Mouse (Mus musculus): Measurements from ENCODE around the gene Bbc3.
A peak's percentile ranks its signal among the peaks of the same experiment; 100 is the strongest.
"Not testable (repeated sequence)": the region's sequence is repeated elsewhere in the genome, so short reads cannot be mapped to it uniquely, and the experiment has no call there.

Gene Bbc3

DNA sequence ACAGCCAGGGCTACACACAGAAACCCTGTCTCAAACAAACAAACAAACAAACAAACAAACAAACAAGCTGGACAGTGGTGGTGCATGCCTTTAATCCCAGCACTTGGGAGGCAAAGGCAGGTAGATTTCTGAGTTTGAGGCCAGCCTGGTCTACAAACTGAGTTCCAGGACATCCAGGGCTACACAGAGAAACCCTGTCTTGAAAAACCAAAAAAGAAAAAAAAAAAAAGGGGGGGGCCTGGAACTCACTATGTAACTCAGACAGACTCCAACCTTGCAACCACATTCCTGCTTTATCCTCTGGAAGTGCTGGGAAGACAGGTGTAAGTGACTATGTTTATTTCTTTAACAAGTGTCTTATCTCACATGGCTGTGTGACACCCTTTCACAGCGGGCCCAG lies at the start of gene Bbc3:
Gene Bbc3 (plus strand): TSS at position 301 of the 400 bp plus-strand sequence.
- DNase-seq: not testable (repeated sequence)

DNA sequence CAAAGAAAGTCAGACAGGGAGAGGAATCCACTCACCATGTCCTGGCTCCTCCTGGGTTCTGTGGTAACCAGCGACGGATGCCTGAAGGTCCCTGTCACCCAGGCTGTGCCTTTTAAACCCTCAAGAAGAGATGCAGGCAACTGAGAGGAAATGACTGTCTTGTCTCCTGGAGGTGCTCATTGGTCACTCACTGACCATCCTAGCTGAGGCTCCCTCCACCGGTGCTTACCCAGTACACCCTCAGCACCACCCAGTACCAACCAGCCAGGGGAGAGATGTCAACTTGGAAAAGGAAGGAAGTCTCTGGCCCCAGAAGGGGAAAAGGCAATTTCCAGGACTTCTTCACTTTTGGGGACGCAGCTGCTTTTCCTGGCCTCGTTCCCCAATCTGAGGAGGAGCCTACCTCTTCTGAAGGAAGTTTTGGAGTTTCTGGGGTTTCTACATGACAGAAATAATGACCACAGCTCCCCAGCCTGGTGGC lies 49.0 kb upstream of the Bbc3 start, which contains the start of gene C5ar1:
Gene C5ar1 (minus strand): TSS at position 431 of the 481 bp plus-strand sequence.
- DNase-seq: no peak

DNA sequence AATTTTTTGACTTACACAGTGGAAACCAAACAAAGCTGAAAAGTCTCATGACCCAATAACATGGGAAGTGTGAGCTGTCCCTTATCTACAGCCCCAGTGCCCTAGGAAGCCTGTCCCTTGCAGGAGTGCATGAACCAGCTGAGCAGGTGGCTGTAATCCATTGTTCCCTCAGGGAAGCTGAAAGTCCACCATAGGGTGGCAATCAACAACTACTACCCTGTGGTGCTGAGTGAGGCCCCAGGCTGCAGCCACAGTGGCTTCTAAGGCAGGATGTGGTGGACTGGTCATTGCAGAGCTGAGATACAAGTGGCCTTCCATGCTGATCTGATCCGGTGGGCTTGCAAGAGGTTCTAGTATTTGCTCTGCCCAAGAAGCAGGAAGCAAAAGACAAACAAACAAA lies 47.1 kb upstream of the Bbc3 start:
- no peak for DNase-seq

DNA sequence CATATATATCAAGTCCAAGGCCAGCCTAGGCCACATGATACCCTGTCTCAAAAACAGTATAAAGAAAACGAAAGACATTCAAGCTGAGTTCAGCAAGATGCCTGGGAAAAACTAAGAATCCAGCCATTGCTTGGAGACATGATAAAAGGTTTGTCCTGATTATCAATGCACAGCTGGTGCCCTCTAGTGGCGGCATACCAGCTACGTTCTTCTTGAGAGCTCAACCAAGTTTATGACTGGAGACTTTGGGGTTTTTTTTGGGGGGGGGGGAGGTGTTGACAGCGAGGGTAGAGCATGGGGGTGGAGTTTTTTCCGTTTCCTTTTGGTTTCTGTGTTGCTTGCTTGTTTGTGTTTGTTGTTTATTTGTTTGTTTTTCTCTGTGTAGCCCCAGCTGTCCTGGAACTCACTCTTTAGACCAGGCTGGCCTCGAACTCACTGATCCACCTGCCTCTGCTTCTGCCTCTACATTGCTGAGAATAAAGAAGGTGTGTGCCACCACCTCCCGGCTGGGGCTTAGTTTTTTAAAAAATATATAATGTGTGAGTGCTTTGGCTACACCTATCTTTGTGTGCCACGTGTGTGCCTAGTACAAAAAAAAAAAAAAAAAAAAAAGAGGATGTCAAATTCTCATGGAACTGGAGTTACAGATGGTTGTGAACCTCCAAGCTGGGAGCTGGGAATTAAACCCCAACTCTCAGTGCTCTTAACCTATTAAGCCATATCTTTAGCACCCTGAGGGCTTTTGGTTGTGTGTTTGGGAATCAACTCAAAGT lies 45.0 kb upstream of the Bbc3 start:
- DNase-seq: peak; percentile 85 to 88

DNA sequence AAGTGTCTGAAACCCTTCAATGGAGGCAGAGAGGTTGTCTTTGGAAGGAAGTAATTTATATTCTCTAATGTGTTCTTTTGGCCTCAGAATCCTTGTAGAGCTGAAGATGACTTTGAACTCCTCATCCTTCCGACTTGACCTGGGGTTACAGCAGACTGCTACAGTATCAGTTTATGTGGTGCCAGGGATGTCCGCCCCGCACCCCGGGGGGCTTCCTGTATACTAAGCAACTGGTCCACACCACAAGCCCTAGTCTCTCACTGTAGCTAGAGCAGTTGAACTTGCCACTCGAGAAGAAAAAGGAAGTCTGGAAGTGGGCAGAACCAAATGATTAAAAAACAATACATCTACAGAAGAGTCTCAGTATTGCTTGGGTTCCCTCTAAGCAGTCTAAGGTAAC lies 44.4 kb upstream of the Bbc3 start:
- peak; percentile 44 for DNase-seq

DNA sequence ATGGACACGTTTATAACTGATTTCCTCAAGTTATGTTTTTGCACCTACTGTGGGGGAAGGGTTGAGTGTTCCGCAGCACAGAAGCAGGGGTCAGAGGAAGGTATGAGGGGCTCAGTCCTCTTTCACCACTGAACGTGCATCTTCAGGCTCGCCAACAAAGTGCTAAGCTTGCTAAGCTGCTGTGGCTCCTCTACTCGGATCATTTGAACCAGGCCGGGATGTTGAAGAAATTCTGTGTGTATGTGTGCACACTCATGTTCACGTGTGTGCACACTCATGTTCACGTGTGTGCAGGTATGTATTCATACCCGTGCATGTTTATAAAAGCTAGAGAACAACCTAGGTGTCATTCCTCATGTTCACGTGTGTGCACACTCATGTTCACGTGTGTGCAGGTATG lies 42.3 kb upstream of the Bbc3 start:
- DNase-seq: no peak

DNA sequence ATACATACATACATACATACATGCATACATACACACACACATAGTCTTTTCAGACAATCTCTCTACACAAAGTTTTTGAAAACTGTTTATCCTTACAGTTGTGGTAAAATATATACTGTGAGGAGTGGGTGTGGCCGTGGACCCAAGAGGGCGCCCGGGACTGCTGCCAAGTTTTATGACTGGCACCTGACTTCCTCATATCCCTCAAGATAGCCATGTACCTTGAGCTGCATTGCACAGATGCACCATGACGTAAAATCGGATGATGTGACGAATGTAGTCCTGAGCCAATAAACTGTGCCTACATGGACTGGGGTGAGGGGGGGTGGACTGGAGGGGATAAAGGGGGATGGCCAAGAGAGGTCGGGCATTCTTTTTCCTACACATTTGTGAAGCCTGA lies 41.6 kb upstream of the Bbc3 start:
- DNase-seq: peak; percentile 45 to 56

DNA sequence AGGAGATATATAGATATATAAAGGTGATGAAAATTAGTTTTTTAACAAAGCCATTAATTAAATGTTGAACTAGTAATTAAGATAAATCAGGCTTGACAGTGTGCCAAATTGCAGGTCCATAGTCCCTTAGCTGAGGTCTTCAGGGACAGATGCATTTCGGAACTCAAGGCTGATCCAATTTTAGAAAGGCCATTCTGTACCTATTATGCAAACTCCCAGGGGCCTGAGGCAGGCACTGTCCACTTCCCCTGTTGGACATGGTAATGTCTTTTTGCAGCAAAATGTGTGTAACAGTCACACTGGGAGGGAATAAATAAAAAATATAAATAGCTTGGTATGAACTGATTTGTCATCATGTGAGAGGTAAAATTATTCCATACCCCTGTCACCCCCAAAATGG lies 37.1 kb upstream of the Bbc3 start:
- DNase-seq: no peak

DNA sequence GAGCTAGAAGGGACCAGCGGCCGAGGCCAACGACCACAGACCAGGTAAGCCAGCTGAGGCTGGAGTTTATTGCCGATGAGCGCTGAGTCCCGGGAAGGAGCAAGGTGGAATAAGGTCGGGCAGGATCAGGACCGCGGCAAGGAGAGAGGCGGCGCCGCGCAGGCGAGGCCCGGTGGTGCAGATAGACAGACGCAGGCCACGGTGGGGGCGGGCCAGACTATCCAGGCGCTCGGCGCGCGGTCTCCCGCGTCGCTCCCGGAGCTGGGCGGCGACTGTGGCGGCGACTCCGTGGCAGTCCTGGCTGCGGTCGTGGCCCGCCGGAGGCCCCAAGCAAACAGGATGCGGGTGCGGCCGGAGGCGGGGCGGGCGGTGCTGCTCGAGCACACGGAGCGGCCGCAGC lies 35.5 kb upstream of the Bbc3 start:
- DNase-seq: peak; percentile 57 to 62

DNA sequence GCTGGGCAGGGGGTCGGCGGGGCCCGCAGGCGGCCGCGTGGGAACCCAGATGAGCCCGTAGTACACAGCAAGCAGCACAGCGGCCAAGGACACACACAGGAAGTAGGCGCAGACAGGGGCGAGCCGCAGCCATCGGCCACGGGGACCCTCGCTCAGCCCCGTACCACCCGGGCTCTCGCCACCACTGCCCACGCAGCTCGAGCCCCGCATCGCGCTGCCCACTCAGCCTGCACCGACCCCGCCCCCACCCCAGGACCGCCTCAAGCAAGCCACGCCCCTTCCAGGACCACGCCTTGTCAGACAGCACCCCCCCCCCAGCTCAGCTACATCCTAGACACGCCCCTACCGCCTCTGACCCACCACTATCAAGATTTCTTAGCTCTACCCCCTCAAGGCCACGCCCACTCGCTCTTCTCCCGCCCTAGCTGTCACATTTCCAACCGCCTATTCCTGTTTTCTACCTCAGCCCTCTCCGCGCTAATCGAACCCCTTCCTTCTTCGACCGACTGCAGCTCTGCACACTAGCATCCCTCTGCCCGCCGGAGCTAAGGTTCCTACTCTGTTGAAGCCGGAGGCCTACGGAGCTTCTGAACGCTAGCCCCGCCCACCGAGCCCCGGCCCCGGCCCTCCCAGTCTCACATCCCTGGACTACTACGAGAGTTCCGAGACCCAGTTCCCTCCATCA lies 35.0 kb upstream of the Bbc3 start, which contains the start of gene Inafm1:
Gene Inafm1 (minus strand): TSS at position 537 of the 685 bp plus-strand sequence.
- peak; percentile 85 for DNase-seq

DNA sequence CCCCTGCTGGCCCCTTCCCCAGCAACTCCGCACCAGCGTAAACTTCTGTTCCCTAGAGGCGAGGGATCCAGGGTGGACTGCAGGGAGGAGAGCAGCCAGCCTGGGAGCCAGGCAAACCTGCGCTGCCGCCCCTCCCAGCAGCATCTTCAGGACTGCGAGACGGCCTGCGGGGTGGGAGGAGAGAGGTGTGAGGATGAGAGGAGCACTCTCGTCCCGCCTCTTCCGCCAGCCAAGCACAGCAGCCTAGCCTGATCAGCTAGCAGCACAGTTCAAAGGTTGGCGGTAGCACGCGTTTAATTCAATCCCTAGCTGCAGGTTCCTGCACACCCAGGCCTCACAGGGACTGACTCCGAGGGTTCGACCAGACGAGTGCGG lies 34.4 kb upstream of the Bbc3 start:
- peak; percentile 73 to 83 for DNase-seq

DNA sequence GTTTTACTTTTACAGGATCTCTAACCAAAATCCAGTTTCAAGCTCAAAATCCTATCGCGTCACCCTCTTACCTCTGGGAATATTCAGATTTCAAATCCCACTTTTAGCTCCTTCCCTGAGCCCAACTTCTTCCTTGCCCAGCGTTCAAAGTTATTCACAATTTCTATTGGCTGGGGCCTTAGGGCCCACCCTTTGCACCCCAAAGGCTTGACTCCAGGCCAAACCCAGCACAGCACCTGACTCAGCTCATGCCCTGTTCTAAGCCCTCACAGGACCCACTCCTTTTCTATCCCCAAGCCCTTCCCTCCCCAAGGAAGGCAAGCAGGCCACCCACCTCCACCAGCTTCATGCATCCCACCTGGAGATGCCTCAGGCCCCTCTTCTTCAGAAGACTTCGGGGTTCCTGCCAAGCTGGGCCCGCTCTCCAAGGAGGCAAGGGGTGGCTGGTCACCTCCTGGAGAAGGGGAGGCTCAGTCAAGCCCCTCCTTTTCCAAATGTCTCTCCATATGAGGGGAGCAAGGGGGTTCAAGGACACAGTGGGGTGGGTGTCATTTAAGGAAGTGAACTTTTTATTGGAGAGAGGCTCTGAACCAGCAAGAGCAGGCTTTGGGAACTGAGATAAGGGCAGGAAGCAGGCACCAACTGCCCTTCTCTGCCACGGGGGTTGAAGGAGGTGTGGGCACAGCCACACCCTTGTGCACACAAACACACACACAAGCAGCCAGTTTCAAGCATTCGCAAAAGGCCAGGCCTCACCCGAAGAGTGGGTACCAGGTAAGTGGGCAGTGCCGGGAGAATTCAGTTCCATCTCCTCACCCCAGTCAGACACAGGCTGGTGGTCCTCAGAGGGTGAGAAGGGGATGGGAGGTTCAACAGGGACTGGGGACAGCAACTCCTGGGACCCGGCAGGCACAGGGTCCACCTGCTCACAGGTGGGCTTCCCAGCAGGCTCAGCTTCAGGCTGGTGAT lies 33.0 kb upstream of the Bbc3 start:
- no peak for DNase-seq

DNA sequence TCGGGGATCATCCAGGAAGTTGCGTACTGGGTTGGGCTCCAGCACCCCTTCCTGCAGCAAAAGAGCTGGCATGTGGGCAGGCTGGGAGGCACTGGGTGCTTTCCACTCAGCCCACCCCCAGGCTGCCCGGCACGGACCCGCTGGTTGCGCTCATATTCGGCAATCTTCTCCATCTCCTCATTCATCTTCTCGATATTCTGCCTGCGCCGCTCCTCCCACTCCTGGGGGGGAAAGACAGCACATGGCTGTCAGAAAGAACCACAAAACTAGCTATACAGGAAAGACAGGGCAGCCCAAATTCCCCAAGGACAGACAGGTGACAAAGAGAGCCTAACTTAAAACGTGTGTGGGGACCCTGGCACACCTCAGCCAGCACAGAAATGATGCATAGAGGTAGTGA lies 27.5 kb upstream of the Bbc3 start:
- no peak for DNase-seq

DNA sequence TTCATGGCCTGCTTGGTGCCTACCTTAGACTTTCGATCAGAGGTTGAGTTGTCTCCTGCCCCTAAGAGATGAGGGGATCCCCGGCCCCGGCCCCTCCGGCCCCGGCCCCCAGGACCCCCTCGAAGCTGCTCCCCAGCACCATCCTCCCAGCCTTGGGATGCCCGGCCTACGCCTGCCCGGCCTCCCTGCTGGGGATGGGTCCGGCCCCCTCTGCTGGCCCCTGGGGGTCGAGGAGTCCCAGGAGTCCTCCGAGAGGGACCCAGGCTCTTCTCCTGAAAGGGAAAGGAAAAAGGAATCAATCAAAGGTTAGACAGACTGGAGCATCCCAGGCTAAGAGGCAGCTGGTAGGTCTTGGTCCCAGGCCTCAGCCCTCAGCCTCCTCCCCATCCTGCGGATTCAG lies 25.9 kb upstream of the Bbc3 start:
- DNase-seq: no peak

DNA sequence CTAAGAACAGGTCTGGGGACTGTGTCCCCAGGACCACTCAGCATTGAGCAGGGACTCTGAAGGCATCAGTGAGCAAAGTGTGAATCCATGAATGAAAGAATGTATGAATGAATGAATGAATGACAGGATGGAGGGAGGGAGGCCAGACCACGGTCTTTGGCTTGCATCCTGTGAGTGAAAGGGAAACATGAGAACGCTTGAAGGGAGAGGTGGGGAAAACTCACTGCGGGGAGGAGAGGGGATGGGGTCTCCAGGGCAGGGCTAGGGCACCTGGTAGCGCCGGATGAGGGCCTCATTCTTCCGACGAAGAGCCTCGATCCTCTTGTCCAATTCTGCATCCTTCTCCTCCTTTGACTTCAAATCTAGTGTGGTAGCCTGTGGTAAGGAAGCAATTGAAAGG lies 24.2 kb upstream of the Bbc3 start:
- DNase-seq: no peak

DNA sequence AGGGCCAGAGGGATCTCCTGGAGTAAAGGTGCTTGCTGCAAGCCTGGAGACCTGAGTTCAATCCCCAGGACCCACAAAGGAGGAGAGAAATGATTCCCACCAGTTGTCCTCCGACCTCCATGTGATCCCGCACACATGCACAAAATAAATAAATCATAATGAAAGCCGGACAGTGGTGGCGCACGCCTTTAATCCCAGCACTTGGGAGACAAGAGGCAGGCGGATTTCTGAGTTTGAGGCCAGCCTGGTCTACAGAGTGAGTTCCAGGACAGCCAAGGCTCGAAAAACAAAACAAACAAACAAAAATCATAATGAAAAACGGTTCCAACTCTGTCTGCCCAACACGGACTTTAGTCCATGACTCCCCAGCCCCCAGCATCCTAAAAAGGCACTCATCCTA lies 23.3 kb upstream of the Bbc3 start:
- DNase-seq: no peak

DNA sequence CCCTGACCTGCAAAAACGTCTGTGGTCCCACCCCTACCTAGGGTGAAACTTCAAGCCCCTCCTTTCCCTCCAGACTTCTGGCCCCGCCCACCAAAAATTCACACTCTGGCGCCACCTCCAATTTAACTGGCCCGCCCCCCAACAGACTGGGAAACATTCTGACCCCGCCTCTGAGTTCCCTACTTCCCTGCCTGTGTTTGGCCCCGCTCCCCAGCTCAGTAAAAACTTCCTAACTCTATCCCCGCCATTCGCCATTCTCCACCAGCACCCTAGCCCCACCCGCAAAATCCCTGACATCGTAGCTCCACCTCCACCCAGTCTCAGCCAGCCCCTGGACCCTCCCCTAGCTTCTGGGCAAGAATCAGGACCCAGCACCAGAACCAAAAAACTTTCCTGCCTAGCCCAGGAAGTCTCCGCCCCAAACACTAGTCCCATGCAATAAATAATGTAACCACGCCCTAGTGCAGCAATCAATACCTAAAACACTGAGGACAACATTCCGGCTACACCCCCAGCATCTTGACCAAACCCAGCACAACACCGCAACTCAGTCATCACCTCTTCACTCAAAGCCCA lies 22.7 kb upstream of the Bbc3 start:
- DNase-seq: peak; percentile 59 to 64

DNA sequence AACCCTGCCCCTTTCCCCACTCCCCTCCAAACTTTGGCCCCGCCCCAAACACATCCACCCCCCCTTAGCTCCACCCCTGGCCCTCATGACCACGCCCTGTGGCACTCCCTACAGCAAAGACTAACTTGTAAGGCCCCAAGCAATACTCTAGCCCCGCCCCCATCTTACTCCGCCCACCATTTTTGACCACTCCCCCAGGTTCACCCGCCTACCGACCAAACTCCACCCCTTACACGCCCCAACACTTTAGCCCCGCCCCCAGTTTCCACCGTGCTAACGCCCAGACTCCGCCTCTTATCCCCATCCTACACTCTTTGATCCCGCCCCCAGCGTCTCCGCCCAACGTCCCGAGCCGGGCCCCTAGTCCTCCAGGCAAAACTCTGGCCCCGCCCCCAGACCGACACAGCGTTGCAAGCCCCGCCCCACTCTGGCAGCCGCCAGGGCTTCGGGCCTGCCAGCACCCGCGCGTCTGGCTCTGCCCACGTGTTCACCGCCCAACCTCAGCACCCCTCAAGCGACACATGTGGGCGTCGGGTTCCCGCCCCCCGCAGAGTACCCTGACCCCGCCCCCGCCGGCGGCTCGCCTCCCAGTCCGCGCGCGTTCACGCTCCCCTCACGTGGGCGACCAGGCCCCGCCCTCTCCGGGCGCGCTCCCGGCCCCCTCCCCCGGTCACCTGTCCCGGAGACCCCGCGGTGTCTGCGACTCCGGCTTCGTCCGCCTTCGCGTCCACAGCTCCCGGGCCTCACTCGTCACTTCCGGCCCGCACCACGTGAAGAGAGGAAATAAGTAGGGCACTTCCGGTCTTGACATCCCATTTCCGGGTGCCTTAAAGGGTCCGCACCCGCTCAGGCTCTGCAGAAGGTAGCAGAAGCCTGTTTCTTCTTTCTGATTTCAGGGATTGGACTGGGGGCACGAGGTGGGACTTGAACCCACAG lies 21.9 kb upstream of the Bbc3 start, which contains the start of gene Ccdc9:
Gene Ccdc9 (minus strand): TSS at position 770 of the 936 bp plus-strand sequence.
- peak; percentile 100 for DNase-seq

DNA sequence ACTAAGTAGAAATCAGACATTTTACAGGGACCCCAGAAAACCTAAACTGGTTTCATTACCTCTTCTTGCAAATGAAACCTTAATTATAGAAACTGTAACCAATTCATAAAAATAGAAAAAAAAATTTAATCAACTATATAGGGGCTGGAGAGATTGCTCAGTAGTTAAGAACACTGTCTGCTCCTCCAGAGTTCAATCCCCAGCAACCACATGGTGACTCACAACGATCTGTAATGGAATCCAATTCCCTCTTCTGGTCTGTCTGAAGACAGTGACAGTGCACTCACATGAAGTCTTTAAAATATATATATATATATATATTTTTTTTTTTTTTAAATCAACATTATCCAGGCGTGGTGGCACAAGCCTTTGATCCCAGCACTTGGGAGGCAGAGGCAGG lies 21.2 kb upstream of the Bbc3 start:
- DNase-seq: no peak

DNA sequence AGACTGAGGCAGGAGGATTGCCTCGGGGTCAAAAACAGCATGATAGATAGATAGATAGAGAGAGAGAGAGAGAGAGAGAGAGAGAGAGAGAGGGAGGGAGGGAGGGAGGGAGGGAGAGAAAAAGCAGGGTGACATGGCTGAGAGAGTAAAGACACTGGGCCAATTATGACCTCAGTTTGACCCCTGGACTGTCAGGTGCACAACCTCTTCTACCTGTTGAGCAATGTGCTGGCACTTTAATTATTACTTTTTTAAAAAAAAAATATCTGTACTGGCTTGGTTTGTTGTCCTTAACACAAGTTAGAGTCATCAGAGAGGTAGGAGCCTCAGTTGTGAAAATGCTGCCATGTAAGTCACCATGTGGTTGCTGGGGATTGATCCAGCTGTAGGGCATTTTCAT lies 20.4 kb upstream of the Bbc3 start:
- DNase-seq: no peak

DNA sequence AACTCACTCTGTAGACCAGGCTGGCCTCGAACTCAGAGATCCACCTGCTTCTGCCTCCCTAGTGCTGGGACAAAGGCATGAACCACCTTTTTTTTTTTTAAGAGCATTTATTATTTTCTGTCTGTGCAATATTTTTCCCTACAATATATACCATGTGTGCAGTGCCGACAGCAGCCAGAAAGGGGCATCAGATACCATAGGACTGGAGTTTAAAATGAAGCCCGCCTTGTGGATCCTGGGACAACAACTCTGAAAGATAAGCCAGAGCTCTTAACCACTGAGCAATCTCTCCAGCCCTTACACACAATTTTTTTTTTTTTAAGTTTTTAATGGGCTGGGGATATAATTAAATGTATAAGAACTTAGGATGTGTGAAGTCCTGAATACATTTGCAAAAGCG lies 13.8 kb upstream of the Bbc3 start:
- DNase-seq: peak; percentile 54 to 62
